In the genomic region with DNA sequence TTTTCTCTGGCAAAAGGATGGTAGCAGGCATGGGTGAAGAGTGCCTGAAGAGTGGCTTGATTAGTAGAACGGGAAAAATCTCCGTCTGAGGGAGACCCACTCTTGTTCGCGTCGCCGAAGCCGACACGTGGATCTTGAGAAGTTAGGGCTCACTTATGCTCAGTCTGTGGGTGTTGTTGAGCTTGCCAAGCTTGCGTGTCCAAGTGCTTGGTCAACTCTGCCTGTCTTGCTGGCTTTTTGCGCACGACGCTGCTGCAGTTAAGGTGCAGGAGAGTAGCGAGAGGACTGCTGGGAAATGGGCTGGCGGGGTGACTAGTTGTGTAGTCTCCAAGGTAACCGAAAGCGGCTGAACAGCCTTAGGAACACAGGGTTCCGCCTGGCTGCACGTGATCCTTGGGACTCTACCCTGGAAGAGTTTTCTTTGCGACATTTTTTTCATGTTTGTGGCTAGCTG, we compare ENCODE assay signal across 1 mouse cellular context.
TF ChIP-seq lines count a peak whose summit lies in the region.

No protein-coding gene starts in this region.

TF ChIP-seq in MEL, 35 proteins besides CTCF, POLR2A, EP300 and RAD21 (continued from another document):
- TF ChIP-seq MYC (IDR thresholded peaks at IDR 0.05; ENCODE audit: low read depth, low read length) = no peak
- TF ChIP-seq CHD1 (IDR thresholded peaks at IDR 0.05; ENCODE audit: low read depth, low read length) = no peak
- no peak for TF ChIP-seq MAZ (IDR thresholded peaks at IDR 0.05; ENCODE audit: low read depth, low read length)
- TF ChIP-seq TAL1 (IDR thresholded peaks at IDR 0.05; ENCODE audit: low read length) = no peak
- TF ChIP-seq BHLHE40 (IDR thresholded peaks at IDR 0.05; ENCODE audit: borderline replicate concordance, low read depth, low read length) = peak; percentile 64; the same call in 1 of the 2 replicates
- TF ChIP-seq MEF2A (IDR thresholded peaks at IDR 0.05; ENCODE audit: extremely low read depth, insufficient replicate concordance, low read depth, low read length, poor library complexity, severe bottlenecking) = no peak
- TF ChIP-seq KAT2A (conservative IDR thresholded peaks at IDR 0.05; ENCODE audit: low read depth, low read length) = no peak
- no peak for TF ChIP-seq E2F4 (IDR thresholded peaks at IDR 0.05; ENCODE audit: borderline replicate concordance, low read depth, low read length)
- TF ChIP-seq POLR2AphosphoS2 (IDR thresholded peaks at IDR 0.05; ENCODE audit: low read length) = no peak
- no peak for TF ChIP-seq NRF1 (IDR thresholded peaks at IDR 0.05; ENCODE audit: insufficient read depth, low read depth, low read length, poor library complexity, severe bottlenecking)
